Mouse (Mus musculus): Measurements from ENCODE around the gene Neurl3. TPM values are rescaled to one million over a fixed set of nuclear protein-coding genes. Genes with fewer than 3 reads are reported as not detected.

Neurl3 gene
- polyA plus RNA-seq, 1 experiment from 2014 or later, result 1.5 TPM

DNA sequence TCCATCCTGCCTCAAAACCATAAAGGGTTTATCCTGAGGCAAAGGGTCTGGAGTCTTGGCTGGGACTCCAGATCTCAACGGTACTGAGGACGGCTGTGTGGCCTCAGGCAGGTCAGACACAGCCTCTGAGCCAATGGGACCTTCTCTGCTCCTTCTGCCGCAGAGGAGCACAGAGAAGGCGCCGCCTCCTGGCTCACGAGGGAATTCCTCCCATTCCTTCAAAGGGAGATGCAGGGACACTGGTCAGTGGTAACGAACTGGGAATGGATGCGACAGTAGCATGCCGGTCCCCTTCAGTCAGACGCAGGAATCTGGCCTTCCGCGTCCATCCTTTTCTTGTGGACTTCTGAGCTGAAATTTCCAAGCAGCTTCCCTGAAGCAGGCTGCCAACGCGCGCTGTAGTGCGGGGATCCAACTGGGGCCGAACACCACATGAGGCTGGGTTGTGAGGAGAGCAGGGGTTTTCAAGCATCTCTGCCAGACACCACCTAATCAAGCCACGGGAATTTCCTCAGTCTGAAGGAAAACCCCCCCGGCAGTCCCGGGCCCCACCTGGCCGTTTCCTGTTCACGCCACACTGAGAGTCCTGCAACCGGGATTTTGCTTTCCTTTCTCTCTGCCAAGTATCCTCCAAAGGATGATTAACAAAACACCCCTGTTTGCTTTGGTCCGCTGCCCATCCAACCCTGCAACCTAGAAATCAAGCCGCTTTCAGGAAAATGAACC is 19.7 kb downstream of the Neurl3 start:
- ATAC-seq (ENCODE audit: low FRiP score) (peak; percentile 51; the same call in 1 of the 2 replicates), DNase-seq (ENCODE audit: low spot score) (no peak)
- Histone ChIP-seq H3K27me3 (ENCODE audit: control insufficient read depth, insufficient read depth, low read length) (no peaks in the 10 kb centered on the region), H3K27ac (no peak overlapping the region), H3K9me3 (ENCODE audit: control insufficient read depth, low read length) (peaks cover 6% of the 10 kb centered on the region; the same call in 1 of the 2 replicates), H3K36me3 (replicated peaks; ENCODE audit: control insufficient read depth, insufficient read depth) (no peaks in the 10 kb centered on the region), H3K4me3 (replicated peaks; ENCODE audit: low read length) (no peak overlapping the region; the same call in 1 of the 2 replicates), H3K4me1 (replicated peaks; ENCODE audit: control insufficient read depth, insufficient read depth, low read length) (no peaks in the 10 kb centered on the region; the same call in 1 of the 2 replicates), H3K9ac (no peak overlapping the region; the same call in 1 of the 2 replicates), H3K4me2 (replicated peaks) (peak overlapping the region; percentile 24)
- 10% methylated on average over 25 of the region's 25 CpGs for WGBS

DNA sequence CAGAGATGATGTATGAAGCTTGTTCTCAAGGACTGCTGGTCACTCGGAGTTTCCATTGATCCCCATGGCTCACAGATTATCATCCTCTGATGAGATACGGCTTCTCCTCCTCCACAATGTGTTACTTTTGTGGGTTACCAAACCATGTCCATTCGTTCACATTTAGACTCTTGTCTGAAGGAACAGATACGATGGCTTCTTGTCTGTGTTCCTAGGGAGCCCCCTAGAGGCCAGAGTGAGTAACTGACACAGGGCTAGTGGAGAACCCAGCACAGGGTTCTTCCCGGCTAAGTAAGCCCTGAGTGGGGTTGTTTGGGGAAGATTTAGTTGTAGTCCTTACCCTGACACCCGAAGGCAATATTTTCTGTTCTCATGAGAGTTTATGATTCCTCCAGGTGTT is 21.7 kb downstream of the Neurl3 start:
- ATAC-seq (ENCODE audit: low FRiP score) (no peak), DNase-seq (ENCODE audit: low spot score) (peak; percentile 87)
- Histone ChIP-seq H3K9ac (no peak overlapping the region), H3K27me3 (ENCODE audit: control insufficient read depth, insufficient read depth, low read length) (no peaks in the 10 kb centered on the region), H3K4me2 (replicated peaks) (no peak overlapping the region), H3K9me3 (ENCODE audit: control insufficient read depth, low read length) (peaks cover 6% of the 10 kb centered on the region; the same call in 1 of the 2 replicates), H3K36me3 (replicated peaks; ENCODE audit: control insufficient read depth, insufficient read depth) (no peaks in the 10 kb centered on the region), H3K4me1 (replicated peaks; ENCODE audit: control insufficient read depth, insufficient read depth, low read length) (no peaks in the 10 kb centered on the region; the same call in 1 of the 2 replicates), H3K27ac (no peak overlapping the region), H3K4me3 (replicated peaks; ENCODE audit: low read length) (no peak overlapping the region)
- WGBS, result 6% methylated on average over 6 of the region's 6 CpGs

DNA sequence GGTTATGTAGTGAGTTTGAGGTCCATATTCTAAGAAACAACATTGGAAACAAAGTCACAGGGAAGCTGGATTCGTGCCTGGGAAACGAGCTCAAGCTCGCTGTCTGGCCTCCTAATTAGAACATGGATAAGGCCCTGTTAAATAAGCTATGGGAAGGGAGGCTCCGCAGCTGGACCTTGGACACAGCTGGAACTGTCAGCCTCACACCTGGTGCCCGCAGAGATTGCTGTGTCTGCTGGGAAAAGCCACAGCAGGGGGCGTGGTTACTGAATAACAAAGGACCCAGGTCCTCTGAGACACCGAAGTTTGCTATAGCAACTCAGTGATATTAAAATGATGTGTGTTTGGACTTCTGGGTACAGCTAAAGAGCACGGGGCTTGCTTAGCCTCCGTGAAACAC is 23.1 kb downstream of the Neurl3 start:
- no peaks in the 10 kb centered on the region; the same call in 1 of the 2 replicates for H3K4me1 ChIP-seq (replicated peaks; ENCODE audit: control insufficient read depth, insufficient read depth, low read length)
- H3K9me3 ChIP-seq (ENCODE audit: control insufficient read depth, low read length), result peaks cover 2% of the 10 kb centered on the region; the same call in 1 of the 2 replicates
- H3K27me3 ChIP-seq (ENCODE audit: control insufficient read depth, insufficient read depth, low read length), result no peaks in the 10 kb centered on the region
- no peak overlapping the region for H3K4me2 ChIP-seq (replicated peaks)
- H3K4me3 ChIP-seq (replicated peaks; ENCODE audit: low read length), result no peak overlapping the region
- 5% methylated on average over 9 of the region's 9 CpGs for WGBS
- no peak for ATAC-seq (ENCODE audit: low FRiP score)
- H3K9ac ChIP-seq, result no peak overlapping the region
- no peaks in the 10 kb centered on the region for H3K36me3 ChIP-seq (replicated peaks; ENCODE audit: control insufficient read depth, insufficient read depth)
- H3K27ac ChIP-seq, result no peak overlapping the region
- no peak for DNase-seq (ENCODE audit: low spot score)

DNA sequence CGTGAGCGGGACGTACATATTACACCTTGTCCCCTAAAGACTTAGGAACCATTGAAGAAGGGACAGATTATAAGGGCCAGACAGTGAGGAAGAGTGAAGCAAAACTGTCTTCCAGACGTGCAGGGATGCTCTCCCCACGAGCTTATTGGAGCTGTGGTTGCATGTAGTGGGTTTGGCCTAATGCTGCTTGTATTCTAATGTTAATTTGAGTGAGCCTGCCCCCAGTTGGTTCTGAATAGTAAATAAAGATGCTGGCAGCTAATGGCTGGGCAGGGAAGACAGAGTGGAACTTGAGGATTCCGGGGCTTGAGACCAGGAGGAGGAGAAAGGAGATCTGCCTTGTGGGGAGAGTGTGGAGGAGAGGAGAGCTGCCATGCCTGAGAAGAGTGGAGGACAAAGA is 27.8 kb downstream of the Neurl3 start:
- Histone ChIP-seq H3K9me3 (ENCODE audit: control insufficient read depth, low read length) (no peaks in the 10 kb centered on the region), H3K27ac (no peak overlapping the region), H3K4me1 (replicated peaks; ENCODE audit: control insufficient read depth, insufficient read depth, low read length) (peaks cover 13% of the 10 kb centered on the region), H3K9ac (no peak overlapping the region), H3K4me3 (replicated peaks; ENCODE audit: low read length) (no peak overlapping the region), H3K4me2 (replicated peaks) (no peak overlapping the region), H3K27me3 (ENCODE audit: control insufficient read depth, insufficient read depth, low read length) (no peaks in the 10 kb centered on the region), H3K36me3 (replicated peaks; ENCODE audit: control insufficient read depth, insufficient read depth) (no peaks in the 10 kb centered on the region)
- 43% methylated on average over 6 of the region's 6 CpGs for WGBS
- ATAC-seq (ENCODE audit: low FRiP score), result no peak
- no peak for DNase-seq (ENCODE audit: low spot score)

DNA sequence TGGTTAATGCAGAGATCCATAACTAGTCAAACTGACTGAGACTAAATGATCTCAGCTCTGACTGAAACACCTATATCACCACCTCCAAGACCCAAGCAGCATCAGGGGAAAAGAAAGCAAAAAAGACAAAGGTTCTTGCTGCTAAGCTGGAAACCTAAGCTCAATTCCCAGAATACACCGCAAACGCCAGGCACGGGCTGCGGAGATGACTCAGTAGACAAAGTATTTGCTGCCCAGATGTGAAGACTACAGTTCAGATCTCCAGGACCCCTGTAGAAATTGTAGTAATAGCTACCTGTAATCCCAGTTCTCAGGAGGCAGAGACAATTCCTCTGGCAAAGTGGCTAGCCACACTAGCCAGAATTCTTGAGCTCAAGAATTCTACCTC is 29.7 kb downstream of the Neurl3 start:
- DNase-seq (ENCODE audit: low spot score), result no peak
- 95% methylated on average over 4 of the region's 4 CpGs for WGBS
- Histone ChIP-seq H3K27ac (no peak overlapping the region), H3K9ac (peak overlapping the region; percentile 85; the same call in 1 of the 2 replicates), H3K27me3 (ENCODE audit: control insufficient read depth, insufficient read depth, low read length) (no peaks in the 10 kb centered on the region), H3K4me2 (replicated peaks) (peak overlapping the region; percentile 49), H3K36me3 (replicated peaks; ENCODE audit: control insufficient read depth, insufficient read depth) (no peaks in the 10 kb centered on the region), H3K4me3 (replicated peaks; ENCODE audit: low read length) (no peak overlapping the region), H3K4me1 (replicated peaks; ENCODE audit: control insufficient read depth, insufficient read depth, low read length) (peaks cover 13% of the 10 kb centered on the region), H3K9me3 (ENCODE audit: control insufficient read depth, low read length) (no peaks in the 10 kb centered on the region)
- ATAC-seq (ENCODE audit: low FRiP score), result no peak

DNA sequence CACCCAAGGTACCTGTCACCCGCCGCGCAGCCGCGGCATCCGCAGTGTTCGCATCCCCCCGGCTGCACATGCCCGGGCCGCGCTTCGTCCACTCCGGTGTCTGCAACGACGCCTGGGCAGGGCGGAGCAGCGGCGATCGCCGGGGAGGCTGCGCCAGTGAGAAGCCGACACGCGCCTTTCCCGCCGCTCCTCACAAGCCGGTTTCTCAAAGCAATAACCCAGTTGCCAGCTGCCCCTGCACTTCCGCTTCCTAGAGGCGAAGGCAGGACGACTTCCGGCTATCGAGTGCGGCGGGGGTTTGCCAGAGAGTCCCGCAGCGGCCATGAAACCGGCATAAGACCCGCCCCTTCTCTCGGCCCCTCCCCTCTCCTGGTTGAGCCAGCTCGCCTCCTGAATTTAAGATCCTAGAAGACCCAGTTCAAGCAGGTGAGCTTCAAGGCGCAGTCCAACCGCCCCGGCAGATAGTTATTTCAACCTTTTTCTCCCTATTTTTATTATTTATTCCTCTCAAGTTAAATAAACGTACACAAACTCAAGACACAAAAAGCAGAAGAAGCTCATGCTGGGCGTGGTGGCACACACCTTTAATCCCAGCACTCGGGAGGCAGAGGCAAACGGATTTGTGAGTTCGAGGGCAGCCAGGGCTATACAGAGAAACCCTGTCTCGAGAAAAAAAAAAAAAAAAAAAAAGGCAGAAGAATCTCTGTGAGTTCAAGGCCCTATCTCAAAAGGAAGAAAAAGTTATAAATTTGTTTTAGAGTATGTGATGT is 30.2 kb downstream of the Neurl3 start, which contains the start of gene Uggt1:
TSS of gene Uggt1 (minus strand) at position 663 of the 770 bp plus-strand sequence.
- Histone ChIP-seq H3K4me1 (replicated peaks; ENCODE audit: control insufficient read depth, insufficient read depth, low read length) (peaks cover 13% of the 10 kb centered on the region), H3K27me3 (ENCODE audit: control insufficient read depth, insufficient read depth, low read length) (no peaks in the 10 kb centered on the region), H3K4me3 (replicated peaks; ENCODE audit: low read length) (peak within 1 kb of the TSS; percentile 86), H3K9me3 (ENCODE audit: control insufficient read depth, low read length) (no peaks in the 10 kb centered on the region), H3K4me2 (replicated peaks) (peak within 1 kb of the TSS; percentile 90), H3K27ac (peak within 1 kb of the TSS; percentile 84), H3K36me3 (replicated peaks; ENCODE audit: control insufficient read depth, insufficient read depth) (no peaks in the 10 kb centered on the region), H3K9ac (peak within 1 kb of the TSS; percentile 85)
- peak; percentile 98 for ATAC-seq (ENCODE audit: low FRiP score)
- WGBS, result 2% methylated on average over 48 of the region's 49 CpGs
- DNase-seq (ENCODE audit: low spot score), result peak; percentile 92

DNA sequence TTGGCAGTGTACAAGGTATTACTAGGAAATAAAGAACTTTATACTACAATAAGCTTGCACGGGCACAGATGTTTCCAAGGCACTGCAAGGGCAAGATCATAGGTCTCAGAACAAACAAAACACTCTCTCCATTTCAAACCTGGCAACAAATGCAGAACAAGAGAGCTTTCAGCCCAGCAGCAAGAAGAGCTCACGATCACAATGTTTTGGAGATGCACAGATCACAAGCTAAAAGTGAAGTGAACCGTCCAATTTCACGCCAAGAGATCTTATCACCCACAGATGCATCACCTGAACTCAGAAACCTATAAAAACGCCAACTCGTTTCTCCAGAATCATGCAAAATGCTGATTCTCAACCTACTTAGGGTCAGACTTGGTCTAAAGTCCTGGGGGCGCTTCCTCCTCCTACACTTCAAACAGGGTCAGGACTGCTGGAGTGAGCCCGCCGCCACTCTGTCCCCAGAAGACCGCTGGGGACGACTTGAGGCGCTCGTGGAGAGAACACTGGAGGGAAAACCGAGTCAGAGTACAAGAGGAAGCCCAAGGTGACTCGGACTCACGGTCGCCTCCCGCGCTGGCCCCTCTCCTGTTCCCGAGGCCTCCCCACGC is 30.9 kb downstream of the Neurl3 start:
- Histone ChIP-seq H3K36me3 (replicated peaks; ENCODE audit: control insufficient read depth, insufficient read depth) (no peaks in the 10 kb centered on the region), H3K9me3 (ENCODE audit: control insufficient read depth, low read length) (no peaks in the 10 kb centered on the region), H3K4me1 (replicated peaks; ENCODE audit: control insufficient read depth, insufficient read depth, low read length) (peaks cover 13% of the 10 kb centered on the region), H3K4me3 (replicated peaks; ENCODE audit: low read length) (peak overlapping the region; percentile 86), H3K27me3 (ENCODE audit: control insufficient read depth, insufficient read depth, low read length) (no peaks in the 10 kb centered on the region), H3K4me2 (replicated peaks) (peak overlapping the region; percentile 90), H3K27ac (peak overlapping the region; percentile 84), H3K9ac (peak overlapping the region; percentile 85)
- WGBS, result 3% methylated on average over 21 of the region's 21 CpGs
- DNase-seq (ENCODE audit: low spot score) (no peak), ATAC-seq (ENCODE audit: low FRiP score) (no peak)

DNA sequence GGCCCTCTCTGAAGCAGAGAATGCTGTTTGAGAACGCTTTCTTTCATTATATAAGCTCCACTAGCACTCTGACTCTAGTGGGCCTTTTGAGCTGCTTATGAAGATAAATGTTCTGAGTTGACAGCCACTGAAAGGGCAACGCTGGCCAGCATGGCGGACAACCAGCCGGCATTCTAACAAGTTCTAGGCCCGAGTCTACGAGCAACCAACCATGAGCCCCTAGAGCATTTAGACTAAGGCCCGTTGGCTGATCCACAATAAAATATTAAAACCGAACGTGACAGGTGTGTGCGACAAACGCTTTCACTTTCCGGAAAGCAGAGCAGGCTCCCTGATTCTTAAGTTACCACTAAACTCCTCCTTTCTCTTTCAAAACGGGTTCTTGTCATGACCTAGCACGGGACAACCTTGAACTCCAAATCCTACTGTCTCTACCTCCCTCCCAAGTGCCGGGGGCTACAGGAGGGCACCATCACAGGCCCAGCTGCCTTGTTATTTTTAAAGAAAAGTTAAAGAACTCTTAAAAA is 32.5 kb downstream of the Neurl3 start:
- no peak overlapping the region for H3K27ac ChIP-seq
- ATAC-seq (ENCODE audit: low FRiP score), result no peak
- H3K4me2 ChIP-seq (replicated peaks), result no peak overlapping the region
- DNase-seq (ENCODE audit: low spot score), result no peak
- WGBS, result 80% methylated on average over 15 of the region's 15 CpGs
- H3K36me3 ChIP-seq (replicated peaks; ENCODE audit: control insufficient read depth, insufficient read depth), result no peaks in the 10 kb centered on the region
- no peaks in the 10 kb centered on the region for H3K9me3 ChIP-seq (ENCODE audit: control insufficient read depth, low read length)
- H3K4me3 ChIP-seq (replicated peaks; ENCODE audit: low read length), result no peak overlapping the region
- H3K9ac ChIP-seq, result no peak overlapping the region
- peaks cover 13% of the 10 kb centered on the region for H3K4me1 ChIP-seq (replicated peaks; ENCODE audit: control insufficient read depth, insufficient read depth, low read length)
- H3K27me3 ChIP-seq (ENCODE audit: control insufficient read depth, insufficient read depth, low read length), result no peaks in the 10 kb centered on the region

DNA sequence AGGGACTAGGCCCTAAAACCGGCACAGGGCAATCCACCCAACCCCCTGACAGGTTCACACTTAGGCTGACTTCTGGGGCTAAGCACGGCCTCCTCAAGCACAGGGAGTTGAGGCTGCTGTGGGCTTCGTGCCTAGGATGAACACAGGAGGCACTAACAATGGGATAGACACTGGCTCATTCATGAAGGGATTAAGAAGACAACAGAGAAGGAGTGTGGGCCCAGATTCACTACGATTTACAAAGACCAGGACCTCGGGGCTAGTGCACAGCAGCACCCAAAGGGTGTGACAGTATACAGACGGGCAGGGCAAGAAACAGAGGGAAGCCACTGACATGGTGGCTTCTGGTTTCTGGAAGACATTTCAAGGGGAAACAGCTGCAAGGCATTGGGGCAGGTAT is 34.3 kb downstream of the Neurl3 start:
- H3K4me3 ChIP-seq (replicated peaks; ENCODE audit: low read length), result no peak overlapping the region
- no peak overlapping the region for H3K9ac ChIP-seq
- peaks cover 13% of the 10 kb centered on the region for H3K4me1 ChIP-seq (replicated peaks; ENCODE audit: control insufficient read depth, insufficient read depth, low read length)
- no peak for ATAC-seq (ENCODE audit: low FRiP score)
- no peak overlapping the region for H3K27ac ChIP-seq
- no peaks in the 10 kb centered on the region for H3K27me3 ChIP-seq (ENCODE audit: control insufficient read depth, insufficient read depth, low read length)
- H3K36me3 ChIP-seq (replicated peaks; ENCODE audit: control insufficient read depth, insufficient read depth), result no peaks in the 10 kb centered on the region
- 65% methylated on average over 6 of the region's 6 CpGs for WGBS
- no peak overlapping the region for H3K4me2 ChIP-seq (replicated peaks)
- DNase-seq (ENCODE audit: low spot score), result no peak
- H3K9me3 ChIP-seq (ENCODE audit: control insufficient read depth, low read length), result no peaks in the 10 kb centered on the region

Measured in hindbrain, embryonic 14.5 days (tissue).